Mouse (Mus musculus): ENCODE results near the gene Bcl6b. TPM values are rescaled to one million over a fixed set of nuclear protein-coding genes. Genes with fewer than 3 reads are reported as not detected.

The Bcl6b gene
- total RNA-seq, 2 experiments from 2014 or later, result 20.0 to 22.3 TPM

- no peak for DNase-seq (ENCODE audit: low spot score)
- intact Hi-C loops (cut with DNase I), result no loop called here
Observed at GRCm38 (mm10) chr11:70234497-70234896, 4.9 kb upstream of the Bcl6b start.

- intact Hi-C loops (cut with DNase I), result no loop called here
- peak; percentile 42 for DNase-seq (ENCODE audit: low spot score)
Observed at GRCm38 (mm10) chr11:70234037-70234436, 4.4 kb upstream of the Bcl6b start.

GRCm38 (mm10) chr11:70233016-70233415, 3.4 kb upstream of the Bcl6b start:
- intact Hi-C loops (cut with DNase I), result no loop called here
- DNase-seq (ENCODE audit: low spot score), result no peak

- intact Hi-C loops (cut with DNase I), result no loop called here
- peak; percentile 52 for DNase-seq (ENCODE audit: low spot score)
Observed at GRCm38 (mm10) chr11:70232546-70232945, 2.9 kb upstream of the Bcl6b start.

- intact Hi-C loops (cut with DNase I), result no loop called here
- DNase-seq (ENCODE audit: low spot score), result peak; percentile 79
Observed at GRCm38 (mm10) chr11:70230239-70230727, 685 bp upstream of the Bcl6b start.

- peak; percentile 80 for DNase-seq (ENCODE audit: low spot score)
- intact Hi-C loops (cut with DNase I), result no loop called here
Observed at GRCm38 (mm10) chr11:70228828-70229227, 770 bp downstream of the Bcl6b start.

GRCm38 (mm10) chr11:70227661-70228245, 1.8 kb downstream of the Bcl6b start:
- intact Hi-C loops (cut with DNase I), result no loop called here
- DNase-seq (ENCODE audit: low spot score), result no peak

GRCm38 (mm10) chr11:70227126-70227525, 2.5 kb downstream of the Bcl6b start:
- intact Hi-C loops (cut with DNase I), result no loop called here
- DNase-seq (ENCODE audit: low spot score), result no peak

- no peak for DNase-seq (ENCODE audit: low spot score)
- intact Hi-C loops (cut with DNase I), result no loop called here
Observed at GRCm38 (mm10) chr11:70226602-70226890, 3.1 kb downstream of the Bcl6b start.

- intact Hi-C loops (cut with DNase I), result no loop called here
- DNase-seq (ENCODE audit: low spot score), result no peak
Observed at GRCm38 (mm10) chr11:70225798-70226601, 3.6 kb downstream of the Bcl6b start.

- DNase-seq (ENCODE audit: low spot score), result peak; percentile 68
- intact Hi-C loops (cut with DNase I), result no loop called here
Observed at GRCm38 (mm10) chr11:70223724-70224123, 5.9 kb downstream of the Bcl6b start.

GRCm38 (mm10) chr11:70221603-70222500, 7.7 kb downstream of the Bcl6b start:
- no peak for DNase-seq (ENCODE audit: low spot score)
- intact Hi-C loops (cut with DNase I), result no loop called here

GRCm38 (mm10) chr11:70220731-70221602, 8.6 kb downstream of the Bcl6b start, which contains the start of gene Slc16a13:
Gene Slc16a13, minus strand, starts transcription at chr11:70221064.
- intact Hi-C loops (cut with DNase I), result no loop called here

GRCm38 (mm10) chr11:70220323-70220722, 9.3 kb downstream of the Bcl6b start:
- intact Hi-C loops (cut with DNase I), result no loop called here
- no peak for DNase-seq (ENCODE audit: low spot score)

More at GRCm38 (mm10) chr11:70220731-70221602, 8.6 kb downstream of the Bcl6b start, which contains the start of gene Slc16a13:
- peak; percentile 91 for DNase-seq (ENCODE audit: low spot score)

GRCm38 (mm10) chr11:70219873-70220272, 9.7 kb downstream of the Bcl6b start:
- no peak for DNase-seq (ENCODE audit: low spot score)
- intact Hi-C loops (cut with DNase I), result loop anchor here (10.0 kb wide), 1 partner anchor 285 kb away; the partner anchor contains the start of gene Ybx2

- intact Hi-C loops (cut with DNase I), result loop anchor here (10.0 kb wide), 1 partner anchor 284 kb away; the partner anchor contains the start of gene Ybx2
- DNase-seq (ENCODE audit: low spot score), result no peak
Observed at GRCm38 (mm10) chr11:70218741-70219470, 10.7 kb downstream of the Bcl6b start.

- intact Hi-C loops (cut with DNase I), result loop anchor here (10.0 kb wide), 1 partner anchor 283 kb away; the partner anchor contains the start of gene Ybx2
- no peak for DNase-seq (ENCODE audit: low spot score)
Observed at GRCm38 (mm10) chr11:70218039-70218438, 11.6 kb downstream of the Bcl6b start.

GRCm38 (mm10) chr11:70216103-70216502, 13.5 kb downstream of the Bcl6b start:
- intact Hi-C loops (cut with DNase I), result loop anchor here (10.0 kb wide), 1 partner anchor 281 kb away; the partner anchor contains the start of gene Ybx2
- DNase-seq (ENCODE audit: low spot score), result no peak

Data from heart, postnatal 25 days (tissue).